Mouse (Mus musculus): ENCODE data around the gene Pfkfb2.

Gene Pfkfb2

GRCm38 (mm10) chr1:130738551-130739106 lies 9.6 kb upstream of the Pfkfb2 start:
- DNase-seq (ENCODE audit: extremely low read depth, insufficient read length, low spot score): no peak

GRCm38 (mm10) chr1:130737916-130738315 lies 8.9 kb upstream of the Pfkfb2 start:
- no peak for DNase-seq (ENCODE audit: extremely low read depth, insufficient read length, low spot score)

DNA sequence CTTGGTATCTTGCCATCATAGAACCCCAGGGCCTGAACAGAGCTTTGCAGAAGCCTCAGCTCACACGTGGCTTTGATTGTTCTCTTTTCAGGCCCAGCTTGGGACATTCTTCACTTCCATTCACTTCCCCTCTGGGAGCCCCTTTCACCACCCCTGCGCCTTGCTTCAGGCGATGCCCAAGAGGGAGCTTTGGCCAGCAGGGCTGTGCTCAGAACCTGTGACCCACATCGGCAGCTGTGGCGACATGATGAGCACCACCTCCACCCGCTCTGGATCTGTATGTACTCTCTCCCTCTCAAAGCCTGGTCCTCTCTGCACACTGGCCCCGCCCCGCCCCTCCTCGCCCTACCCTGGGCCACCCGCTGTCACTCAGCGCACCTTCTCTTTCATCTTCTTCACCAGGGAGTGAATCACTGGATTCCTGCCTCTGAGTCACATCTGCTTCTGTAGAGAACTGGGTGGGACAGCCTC lies 8.4 kb upstream of the Pfkfb2 start:
- DNase-seq (ENCODE audit: extremely low read depth, insufficient read length, low spot score): no peak

DNA sequence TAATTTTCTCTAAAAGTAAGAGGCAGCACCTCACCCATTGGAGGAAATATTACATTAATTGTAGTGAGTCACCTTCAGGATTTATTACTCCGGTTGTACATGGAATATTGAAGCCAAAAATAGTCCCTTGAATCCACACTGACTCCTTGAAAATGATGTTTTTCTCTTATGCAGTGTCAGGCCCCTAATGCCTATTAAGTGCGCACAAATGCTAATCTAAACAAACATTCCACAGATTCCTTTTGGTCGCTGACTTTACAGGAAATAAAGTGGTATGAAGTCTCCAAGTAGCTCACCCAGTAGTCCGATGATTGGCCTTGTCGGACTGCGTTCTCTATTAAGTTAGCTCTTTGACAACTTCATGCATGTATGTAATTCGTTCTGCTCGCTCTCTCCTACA lies 5.8 kb upstream of the Pfkfb2 start:
- no peak for DNase-seq (ENCODE audit: extremely low read depth, insufficient read length, low spot score)

GRCm38 (mm10) chr1:130734452-130734851 lies 5.4 kb upstream of the Pfkfb2 start:
- peak; percentile 73 for DNase-seq (ENCODE audit: extremely low read depth, insufficient read length, low spot score)

- DNase-seq (ENCODE audit: extremely low read depth, insufficient read length, low spot score): peak; percentile 53
These were observed 4.6 kb upstream of the Pfkfb2 start for GRCm38 (mm10) chr1:130733671-130734070.

- DNase-seq (ENCODE audit: extremely low read depth, insufficient read length, low spot score): no peak
These were observed 3.9 kb upstream of the Pfkfb2 start for GRCm38 (mm10) chr1:130732706-130733658.

DNA sequence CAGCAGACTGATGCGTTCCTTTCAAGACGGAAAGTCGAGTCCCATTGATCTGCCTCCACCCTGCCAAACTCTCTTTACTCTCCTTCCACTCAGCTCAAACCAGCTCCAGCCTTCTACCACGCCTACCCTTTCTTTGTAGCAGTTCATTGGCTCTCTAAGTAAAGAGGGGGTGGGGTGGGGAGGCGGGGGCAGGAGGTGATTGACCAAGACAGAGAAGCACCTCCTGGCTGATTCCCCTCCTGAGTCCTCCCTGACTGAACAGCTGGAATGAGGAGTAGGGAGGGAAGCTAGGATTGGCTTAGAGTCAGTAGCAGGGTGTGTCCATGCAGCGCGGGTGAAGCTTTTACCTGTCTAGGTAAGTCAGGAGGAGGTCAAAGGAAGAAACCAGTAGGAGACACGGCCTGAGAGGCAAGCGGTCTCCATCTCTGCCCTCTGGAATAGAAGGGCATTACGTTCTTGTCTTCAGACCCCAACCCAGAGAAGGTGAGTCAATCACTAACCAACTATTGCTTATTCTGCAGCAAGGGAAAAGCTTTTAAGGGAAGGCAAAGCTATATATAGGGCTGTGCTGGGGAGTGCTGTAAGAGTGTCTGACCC lies 2.8 kb upstream of the Pfkfb2 start, which contains the start of gene AA986860:
Gene AA986860 (plus strand): TSS at position 236 of the 597 bp plus-strand sequence.
- no peak for DNase-seq (ENCODE audit: extremely low read depth, insufficient read length, low spot score)

DNA sequence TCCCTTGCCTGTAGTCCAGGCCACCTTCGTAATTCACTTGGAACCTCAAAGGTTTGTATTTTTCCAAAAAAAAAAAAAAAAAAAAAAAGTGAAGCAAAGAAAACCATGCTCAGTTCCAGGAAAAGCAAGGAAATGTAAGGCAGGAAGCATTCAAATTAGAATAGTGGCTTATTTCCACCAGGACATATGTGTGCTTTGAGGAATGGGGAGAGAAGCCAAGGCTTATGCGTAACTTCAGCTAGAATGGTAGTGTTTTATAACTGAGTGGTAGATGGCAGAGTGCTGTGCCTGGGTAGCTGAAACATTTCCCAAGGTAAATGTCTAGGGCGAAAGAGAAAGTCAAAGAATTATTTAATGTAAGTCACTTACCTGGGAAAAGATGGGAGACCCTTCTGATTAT lies 345 bp downstream of the Pfkfb2 start:
- DNase-seq (ENCODE audit: extremely low read depth, insufficient read length, low spot score): no peak

- DNase-seq (ENCODE audit: extremely low read depth, insufficient read length, low spot score): no peak
These were observed 983 bp downstream of the Pfkfb2 start for GRCm38 (mm10) chr1:130728070-130728469.

DNA sequence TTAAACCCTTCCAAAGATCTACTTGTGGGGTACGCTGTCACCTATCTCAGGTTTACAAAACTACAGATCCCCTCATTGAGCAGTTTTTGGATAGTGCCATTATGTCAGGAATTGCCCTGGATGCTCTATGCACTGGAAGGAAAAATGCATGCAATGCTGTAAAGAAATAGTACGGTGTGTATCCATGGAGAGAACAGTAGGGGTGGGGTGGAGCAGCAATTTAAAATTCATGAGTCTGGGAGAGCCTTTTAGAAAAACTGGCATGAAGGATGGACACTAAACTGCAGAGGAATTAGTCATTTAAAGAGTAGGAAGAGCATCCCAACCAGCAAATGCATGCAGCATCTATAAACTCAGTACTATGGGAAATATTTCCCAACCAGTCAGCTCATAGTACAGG lies 2.7 kb downstream of the Pfkfb2 start:
- DNase-seq (ENCODE audit: extremely low read depth, insufficient read length, low spot score): no peak

- no peak for DNase-seq (ENCODE audit: extremely low read depth, insufficient read length, low spot score)
These were observed 4.8 kb downstream of the Pfkfb2 start for GRCm38 (mm10) chr1:130724206-130724605.

- peak; percentile 92 for DNase-seq (ENCODE audit: extremely low read depth, insufficient read length, low spot score)
These were observed 11.7 kb downstream of the Pfkfb2 start, which contains the start of gene Yod1 for GRCm38 (mm10) chr1:130717291-130717871. Gene Yod1, plus strand, starts transcription at chr1:130717327.

DNA sequence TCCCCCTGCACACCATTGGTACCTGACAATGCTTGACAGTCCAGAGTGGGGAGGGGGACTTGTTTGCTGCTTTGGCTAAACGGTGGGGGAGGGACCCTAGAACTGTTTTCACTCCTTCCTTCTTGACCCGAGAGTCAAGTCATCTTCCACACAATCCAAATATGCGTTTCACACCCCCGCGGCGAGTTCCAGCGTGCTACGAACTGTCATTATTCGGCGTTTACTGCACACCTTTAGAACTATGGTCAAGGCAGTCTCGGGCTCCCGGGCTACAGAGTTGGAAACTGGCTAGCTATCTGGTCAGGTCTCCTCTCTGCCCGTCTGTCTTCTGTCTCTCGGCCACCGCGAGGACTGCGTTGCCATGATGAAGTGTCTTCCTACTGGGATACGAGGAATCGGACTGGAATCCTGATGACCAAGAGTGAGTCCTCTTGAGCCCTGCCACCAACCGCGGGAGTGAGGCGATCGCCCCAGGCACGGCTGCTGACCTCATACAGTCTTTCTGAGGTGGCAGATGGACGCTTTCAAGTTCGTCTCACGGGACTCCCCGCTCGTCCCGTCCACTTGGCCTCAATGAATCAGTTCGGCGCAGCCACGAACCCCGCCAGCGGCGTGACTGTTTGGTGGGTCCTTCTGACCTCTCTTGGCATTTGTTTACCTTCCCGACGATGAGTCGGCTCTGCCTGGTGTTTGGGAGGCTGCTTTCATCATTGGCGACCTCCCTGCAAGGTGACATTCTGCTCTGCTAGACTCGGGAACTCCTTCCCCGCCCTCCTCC lies 12.4 kb downstream of the Pfkfb2 start:
- peak; percentile 90 for DNase-seq (ENCODE audit: extremely low read depth, insufficient read length, low spot score)

DNA sequence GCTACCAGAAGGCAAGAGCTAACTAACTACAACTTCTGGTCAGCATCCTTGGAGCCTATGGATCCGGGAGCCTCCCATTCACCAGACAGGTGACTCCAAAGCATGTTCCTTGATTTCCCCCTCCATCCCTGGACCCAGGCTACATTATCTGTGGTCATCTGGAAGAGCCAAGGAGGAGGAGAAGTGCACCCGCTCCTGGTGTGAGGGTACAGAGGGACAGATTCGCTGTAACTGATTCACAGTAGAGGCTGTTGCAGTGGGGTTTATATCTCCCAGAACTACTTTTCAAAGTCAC lies 12.9 kb downstream of the Pfkfb2 start:
- no peak for DNase-seq (ENCODE audit: extremely low read depth, insufficient read length, low spot score)

- peak; percentile 97 for DNase-seq (ENCODE audit: extremely low read depth, insufficient read length, low spot score)
These were observed 13.4 kb downstream of the Pfkfb2 start, which contains the start of gene Gm29427 for GRCm38 (mm10) chr1:130715561-130716217. Gene Gm29427, minus strand, starts transcription at chr1:130715799.

DNA sequence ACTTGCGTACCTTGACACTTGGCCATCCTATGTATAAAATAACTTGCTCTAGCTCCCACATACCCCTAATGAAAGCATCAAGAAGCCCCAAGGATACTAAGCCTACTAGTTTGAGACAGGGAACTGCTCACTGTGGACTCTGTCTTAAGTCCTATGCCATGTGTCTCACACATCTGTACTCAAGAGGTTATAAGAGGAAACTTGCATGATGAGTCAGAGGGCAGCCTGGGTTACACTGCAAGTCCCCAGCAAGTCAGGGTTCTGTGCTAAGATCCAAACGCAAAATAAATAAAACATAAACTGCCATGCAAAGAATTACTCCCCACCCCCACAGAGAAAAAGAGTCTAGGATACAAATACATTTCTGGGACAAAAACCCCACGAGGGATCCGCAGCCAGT lies 15.0 kb downstream of the Pfkfb2 start:
- no peak for DNase-seq (ENCODE audit: extremely low read depth, insufficient read length, low spot score)

DNA sequence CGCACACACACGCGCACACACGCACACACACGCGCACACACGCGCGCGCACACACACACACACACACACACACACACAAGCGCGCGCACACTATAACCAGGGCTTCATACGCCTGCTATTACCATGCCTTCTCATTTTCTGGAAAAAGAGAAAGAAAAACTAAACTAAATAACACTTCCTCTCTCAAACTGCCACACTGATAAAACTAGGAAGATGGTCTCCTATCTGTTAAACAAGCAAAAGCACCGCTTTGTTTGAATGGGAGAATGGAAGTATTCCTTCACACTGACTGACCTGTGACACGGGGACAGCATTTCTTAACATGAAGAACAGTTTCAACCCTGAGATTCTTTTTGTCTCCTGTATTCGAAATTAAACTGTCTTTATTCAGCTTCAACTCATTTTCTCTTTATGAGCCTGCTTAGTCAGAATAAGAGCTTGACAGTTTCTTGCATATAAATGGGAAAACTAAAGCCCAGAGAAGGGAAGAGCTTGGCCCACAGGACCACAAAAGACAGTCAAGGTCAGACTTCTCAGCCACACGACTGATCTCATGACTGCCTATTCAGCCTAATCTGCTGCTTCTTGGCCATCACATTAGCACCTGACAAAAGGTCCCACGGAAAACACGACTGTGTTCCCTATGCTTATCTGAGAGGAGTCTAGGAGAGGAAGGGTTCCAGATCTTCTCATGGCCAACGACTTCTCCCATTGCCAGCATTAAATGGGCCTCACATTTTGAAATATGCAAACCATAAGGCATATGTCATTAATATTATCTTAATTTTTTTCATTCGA lies 18.6 kb downstream of the Pfkfb2 start:
- no peak for DNase-seq (ENCODE audit: extremely low read depth, insufficient read length, low spot score)

GRCm38 (mm10) chr1:130703613-130704012 lies 25.4 kb downstream of the Pfkfb2 start:
- DNase-seq (ENCODE audit: extremely low read depth, insufficient read length, low spot score): no peak
